Comparison of ENCODE assay signal across 18 mouse cellular contexts in the genomic region with DNA sequence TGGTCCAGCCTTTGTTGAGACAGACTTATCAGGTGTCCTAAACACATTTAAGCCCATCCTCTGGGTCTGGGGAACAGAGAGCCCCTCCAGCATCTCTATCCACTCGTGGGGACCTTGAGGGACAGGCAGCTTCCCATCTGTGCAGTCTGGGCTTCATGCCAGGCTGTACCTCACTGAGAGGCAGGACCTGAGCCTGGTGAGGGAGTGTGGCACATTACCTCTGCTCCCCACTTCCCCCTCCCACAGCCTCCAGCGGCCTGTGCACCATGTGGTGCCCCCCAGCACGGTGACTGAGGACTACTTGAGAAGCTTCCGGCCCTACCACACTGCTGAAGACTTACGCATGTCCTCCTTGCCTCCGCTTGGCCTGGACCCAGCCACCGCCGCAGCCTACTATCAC. TPM values are rescaled to one million over a fixed set of nuclear protein-coding genes. Genes with fewer than 3 reads are reported as not detected.
DNase-seq lines count a peak whose midpoint lies in the region; ATAC-seq lines count a peak whose summit lies in the region.
"Had no signal": no experiment of that assay in that cellular context is flagged by ENCODE, and none has a peak within 500 bp of the region (broad histone marks: within the 10 kb centered on the region; RNA-seq: fewer than 3 reads in every experiment).

No protein-coding gene starts in this region.

- no peaks in the 10 kb centered on the region for H3K9me3 ChIP-seq in forebrain, embryonic 12.5 days
- no peaks in the 10 kb centered on the region for H3K9me3 ChIP-seq in forebrain, embryonic 11.5 days (ENCODE audit: control insufficient read depth, low read length)
- H3K9me3 ChIP-seq in megakaryocyte, embryonic 14.5 days = no peaks in the 10 kb centered on the region
- H3K9me3 ChIP-seq: embryonic facial prominence, embryonic 12.5 days; heart, embryonic 12.5 days; midbrain, embryonic 10.5 days; neural tube, embryonic 15.5 days had no signal

- peak overlapping the region; percentile 78; the same call in 1 of the 2 replicates for H3K27ac ChIP-seq in forebrain, embryonic 12.5 days
- no peak overlapping the region for H3K27ac ChIP-seq in forebrain, embryonic 11.5 days (ENCODE audit: low read depth, low read length)
- H3K27ac ChIP-seq: left cerebral cortex, adult 2 months; neural tube, embryonic 15.5 days had no signal

- H3K4me1 ChIP-seq in forebrain, embryonic 12.5 days = peaks cover 60% of the 10 kb centered on the region
- H3K4me1 ChIP-seq in forebrain, embryonic 11.5 days (replicated peaks; ENCODE audit: control insufficient read depth, insufficient read depth, low read length) = peaks cover 40% of the 10 kb centered on the region
- peaks cover 100% of the 10 kb centered on the region for H3K4me1 ChIP-seq in megakaryocyte, embryonic 14.5 days

- no peak overlapping the region for H3K4me2 ChIP-seq in forebrain, embryonic 12.5 days
- no peak overlapping the region for H3K4me2 ChIP-seq in forebrain, embryonic 11.5 days (ENCODE audit: low read depth, low read length, severe bottlenecking)
- H3K4me2 ChIP-seq: embryonic facial prominence, embryonic 12.5 days; heart, embryonic 12.5 days; neural tube, embryonic 15.5 days had no signal

- 82% methylated on average over 8 of the region's 8 CpGs for WGBS in forebrain, embryonic 12.5 days
- WGBS in forebrain, embryonic 11.5 days = 91% methylated on average over 8 of the region's 8 CpGs

- DNase-seq in forebrain, embryonic 11.5 days (ENCODE audit: low spot score) = no peak
- DNase-seq in cerebellum, postnatal 14 days = peak; percentile 71 to 74
- DNase-seq in kidney, postnatal 25 days = no peak
- DNase-seq in kidney, adult 8-10 months = no peak
- DNase-seq: heart, postnatal 36 days; lung, postnatal 14 days; right cerebral cortex, postnatal 4 days; thymus, postnatal 25 days had no signal

- peaks cover 59% of the 10 kb centered on the region for H3K36me3 ChIP-seq in forebrain, embryonic 12.5 days (replicated peaks)
- H3K36me3 ChIP-seq in forebrain, embryonic 11.5 days (ENCODE audit: control insufficient read depth, insufficient read depth, low read length) = peaks cover 16% of the 10 kb centered on the region
- H3K36me3 ChIP-seq in megakaryocyte, embryonic 14.5 days (replicated peaks; ENCODE audit: low read length) = peaks cover 100% of the 10 kb centered on the region

- H3K9ac ChIP-seq in forebrain, embryonic 12.5 days = no peak overlapping the region
- no peak overlapping the region for H3K9ac ChIP-seq in forebrain, embryonic 11.5 days (ENCODE audit: low read length)
- H3K9ac ChIP-seq: embryonic facial prominence, embryonic 12.5 days; heart, embryonic 12.5 days; neural tube, embryonic 15.5 days had no signal

- no peak for ATAC-seq in forebrain, embryonic 12.5 days (ENCODE audit: low FRiP score)
- no peak for ATAC-seq in forebrain, embryonic 11.5 days (replicated peaks; ENCODE audit: low FRiP score)
- no peak for ATAC-seq in megakaryocyte, adult 5-6 weeks (ENCODE audit: poor library complexity, severe bottlenecking)
- peak; percentile 20 to 27; a peak in 3 of 4 replicates for ATAC-seq in hematopoietic stem cell, adult 5-6 weeks (replicated peaks in 1 of 2; ENCODE audit: insufficient read depth in 1 of 2, low FRiP score in 2 of 2, low TSS enrichment in 1 of 2, low read depth in 1 of 2, poor library complexity in 2 of 2, severe bottlenecking in 2 of 2)
- ATAC-seq: intestine, embryonic 16.5 days had no signal

- no peak overlapping the region for H3K4me3 ChIP-seq in forebrain, embryonic 12.5 days (replicated peaks)
- no peak overlapping the region for H3K4me3 ChIP-seq in forebrain, embryonic 11.5 days (ENCODE audit: low read depth, low read length)
- H3K4me3 ChIP-seq in megakaryocyte, embryonic 14.5 days (replicated peaks) = peak overlapping the region; percentile 2
- H3K4me3 ChIP-seq: embryonic facial prominence, embryonic 12.5 days; heart, embryonic 12.5 days; left cerebral cortex, adult 2 months; midbrain, embryonic 10.5 days; neural tube, embryonic 15.5 days had no signal

- H3K27me3 ChIP-seq in forebrain, embryonic 12.5 days = no peaks in the 10 kb centered on the region
- no peaks in the 10 kb centered on the region for H3K27me3 ChIP-seq in forebrain, embryonic 11.5 days (ENCODE audit: control insufficient read depth, insufficient read depth, low read length)
- no peaks in the 10 kb centered on the region for H3K27me3 ChIP-seq in megakaryocyte, embryonic 14.5 days (replicated peaks)
- H3K27me3 ChIP-seq: embryonic facial prominence, embryonic 12.5 days; heart, embryonic 12.5 days; neural tube, embryonic 15.5 days had no signal

RNA-seq across cellular contexts. Expression of a gene that starts 22.4 kb away (rescaled TPM):
- polyA plus RNA-seq in forebrain, embryonic 12.5 days (2016; fragmentation: Nextera tagmentation; extraction: Ambion mirVana) = 83.2 and 84.8 TPM in 2 replicates
- polyA plus RNA-seq in forebrain, embryonic 11.5 days (2014; fragmentation: Nextera tagmentation; extraction: Ambion mirVana) = 105 and 115 TPM in 2 replicates
- polyA plus RNA-seq in megakaryocyte, embryonic 14.5 days (2012; ENCODE audit: insufficient read depth, low replicate concordance) = 8.3 and 35.4 TPM in 2 replicates
- 28.3 and 31.8 TPM in 2 replicates for total RNA-seq in megakaryocyte, adult 5-6 weeks (2015)
- 23.2 and 28.9 TPM in 2 replicates for total RNA-seq in megakaryocyte, adult 5-6 weeks (2017)
- total RNA-seq in hematopoietic stem cell, adult 5-6 weeks (2017) = 24.0 and 46.7 TPM in 2 replicates

Comparison
In these comparisons a context has a peak if more than half of its experiments do, and no peak if none do; other contexts are left out.
1. ATAC-seq: peak in hematopoietic stem cell, adult 5-6 weeks (2 of 2); none in forebrain, embryonic 12.5 days (single experiment), forebrain, embryonic 11.5 days (single experiment) and megakaryocyte, adult 5-6 weeks (single experiment).
2. DNase-seq: peak in cerebellum, postnatal 14 days (2 of 2); none in forebrain, embryonic 11.5 days (single experiment), kidney, postnatal 25 days (0 of 2) and kidney, adult 8-10 months (0 of 2).